Mouse (Mus musculus): ENCODE measurements around the gene Ccdc88c. TPM values are rescaled to one million over a fixed set of nuclear protein-coding genes. Genes with fewer than 3 reads are reported as not detected.

The Ccdc88c gene
- polyA plus RNA-seq, 1 experiment from 2014 or later = 18.3 TPM

MicroRNAs encoded within 50 kb of the gene (microRNA counts, 519-probe panel; counts per million panel counts)
- microRNA mmu-miR-1190 = 2,474 counts per million, percentile 52 among the panel's probes with 10 or more counts

Small RNA genes lying within 50 kb of the gene (microRNA-seq; reads per million reads assigned to microRNA genes)
- not detected for gene Mir1190

Other genes starting within 250 kb of the Ccdc88c start
- 3.0 and 3.6 TPM in 2 replicates for gene Dglucy, start 250.0 kb downstream of the Ccdc88c start, polyA plus RNA-seq (2015; fragmentation: Nextera tagmentation; extraction: Ambion mirVana)
- gene Gpr68, start 120.9 kb downstream of the Ccdc88c start, polyA plus RNA-seq (2015; fragmentation: Nextera tagmentation; extraction: Ambion mirVana) = 1.1 and 1.2 TPM in 2 replicates
- 36.4 and 38.5 TPM in 2 replicates for gene Ppp4r3a, start 54.6 kb upstream of the Ccdc88c start, polyA plus RNA-seq (2015; fragmentation: Nextera tagmentation; extraction: Ambion mirVana)

Data from forebrain, embryonic 15.5 days (tissue).